ENCODE assay signal across 8 mouse cellular contexts in the genomic region with DNA sequence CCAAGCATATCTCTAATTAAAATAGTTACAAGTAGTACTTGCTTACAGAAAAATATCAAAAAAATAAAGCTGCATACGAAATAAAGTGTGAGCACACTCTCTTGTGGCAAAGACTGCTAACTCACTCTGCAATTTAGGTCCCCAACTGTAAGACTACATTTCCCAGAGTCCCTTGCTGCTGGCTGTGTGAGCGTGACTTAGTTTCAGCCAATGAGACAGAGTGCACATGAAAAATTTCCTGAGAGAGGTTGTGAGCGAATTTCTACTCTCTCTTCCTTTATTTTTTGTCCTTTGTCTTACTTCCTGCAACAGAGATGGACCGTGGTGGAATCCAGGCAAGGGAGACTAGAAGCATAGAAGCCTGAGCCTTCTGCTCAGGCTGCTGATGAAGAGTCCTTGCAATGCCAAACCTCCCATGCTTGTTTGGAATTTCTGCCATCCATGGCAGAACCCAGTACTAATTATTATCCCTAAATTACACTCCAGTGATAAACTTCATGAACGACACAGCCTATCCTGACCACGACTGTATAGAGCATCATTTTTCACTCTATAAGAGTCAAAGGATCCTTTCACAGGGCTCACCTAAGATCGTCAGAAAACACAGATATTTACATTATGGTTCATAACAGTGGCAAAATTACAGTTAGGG.
DNase-seq lines count a peak whose midpoint lies in the region; ATAC-seq and TF ChIP-seq lines count a peak whose summit lies in the region.

No protein-coding gene starts in this region.

- no peaks in the 10 kb centered on the region for H3K9me3 ChIP-seq in heart, embryonic 13.5 days
- no peaks in the 10 kb centered on the region for H3K9me3 ChIP-seq in stomach, embryonic 16.5 days (replicated peaks; ENCODE audit: control insufficient read depth, low read length)

- intact Hi-C loops in left cerebral cortex, adult 2 months (cut with DNase I), result no loop called here

- no peak for TF ChIP-seq CTCF in left cerebral cortex, adult 2 months (IDR thresholded peaks at IDR 0.05)

- H3K36me3 ChIP-seq in heart, embryonic 13.5 days, result no peaks in the 10 kb centered on the region
- no peaks in the 10 kb centered on the region for H3K36me3 ChIP-seq in stomach, embryonic 16.5 days (ENCODE audit: control insufficient read depth, insufficient read depth, low read length)

- no peak overlapping the region for H3K27ac ChIP-seq in left cerebral cortex, adult 2 months
- no peak overlapping the region for H3K27ac ChIP-seq in heart, embryonic 13.5 days (replicated peaks)
- H3K27ac ChIP-seq in stomach, embryonic 16.5 days (ENCODE audit: low read length), result no peak overlapping the region

- peak overlapping the region; percentile 68 for H3K4me2 ChIP-seq in heart, embryonic 13.5 days
- peak overlapping the region; percentile 50 for H3K4me2 ChIP-seq in stomach, embryonic 16.5 days (ENCODE audit: low read depth, low read length)

- 0 out of 2 replicates have a peak overlapping the region, but pooled peaks have one; percentile 42 for H3K9ac ChIP-seq in heart, embryonic 13.5 days
- peak overlapping the region; percentile 36; the same call in 1 of the 2 replicates for H3K9ac ChIP-seq in stomach, embryonic 16.5 days (ENCODE audit: low read length)

- no peak for DNase-seq in left cerebral cortex, adult 2 months (ENCODE audit: extremely low spot score in 1 of 2, low spot score in 2 of 2)
- DNase-seq in left cerebral cortex, adult 8-10 months (ENCODE audit: low spot score in 2 of 2), result no peak
- peak; percentile 14 for DNase-seq in c-Kit-positive CD71-positive TER-119-negative erythroid progenitor cells, embryonic 14.5 days (ENCODE audit: low read depth)
- peak; percentile 63 for DNase-seq in kidney, postnatal 14 days
- DNase-seq in lung, postnatal 14 days, result peak; percentile 16
- DNase-seq in cerebellum, postnatal 14 days, result no peak

- H3K4me3 ChIP-seq in left cerebral cortex, adult 2 months, result 0 out of 2 replicates have a peak overlapping the region, but pooled peaks have one; percentile 7
- H3K4me3 ChIP-seq in heart, embryonic 13.5 days, result peak overlapping the region; percentile 45
- H3K4me3 ChIP-seq in stomach, embryonic 16.5 days (replicated peaks; ENCODE audit: low read length), result peak overlapping the region; percentile 29

- WGBS in heart, embryonic 13.5 days, result 38% methylated on average over 7 of the region's 7 CpGs
- WGBS in stomach, embryonic 16.5 days, result 33% methylated on average over 7 of the region's 7 CpGs

- H3K4me1 ChIP-seq in heart, embryonic 13.5 days, result 0 out of 2 replicates have a peak, but pooled peaks cover 13% of the 10 kb centered on the region
- H3K4me1 ChIP-seq in stomach, embryonic 16.5 days (ENCODE audit: control insufficient read depth, insufficient read depth, low read length), result no peaks in the 10 kb centered on the region

- ATAC-seq in heart, embryonic 13.5 days (ENCODE audit: extremely low read depth, insufficient number of reproducible peaks, low FRiP score, low TSS enrichment), result no peak
- ATAC-seq in stomach, embryonic 16.5 days (ENCODE audit: insufficient read depth, low FRiP score), result peak; percentile 47; the same call in 1 of the 2 replicates

- no peaks in the 10 kb centered on the region for H3K27me3 ChIP-seq in heart, embryonic 13.5 days (replicated peaks)
- no peaks in the 10 kb centered on the region for H3K27me3 ChIP-seq in stomach, embryonic 16.5 days (ENCODE audit: control insufficient read depth, insufficient read depth, low read length)

Comparison
In these comparisons a context has a peak if more than half of its experiments do, and no peak if none do; other contexts are left out.
1. DNase-seq: peak in c-Kit-positive CD71-positive TER-119-negative erythroid progenitor cells, embryonic 14.5 days (single experiment), kidney, postnatal 14 days (single experiment) and lung, postnatal 14 days (single experiment); none in left cerebral cortex, adult 2 months (0 of 2), left cerebral cortex, adult 8-10 months (0 of 2) and cerebellum, postnatal 14 days (0 of 2).
2. Peak in every context shown above with its lines, with median percentiles within 50 percentile points of each other: H3K4me3 ChIP-seq.